Mouse (Mus musculus): ENCODE measurements around the gene Stoml3. TPM values are rescaled to one million over a fixed set of nuclear protein-coding genes. Genes with fewer than 3 reads are reported as not detected.

Stoml3 gene
- not detected for polyA plus RNA-seq (2017; shearing (Covaris generic))

GRCm38 (mm10) chr3:53488353-53488752 lies at the start of gene Stoml3:
TSS of gene Stoml3 (plus strand) at chr3:53488653.

DNA sequence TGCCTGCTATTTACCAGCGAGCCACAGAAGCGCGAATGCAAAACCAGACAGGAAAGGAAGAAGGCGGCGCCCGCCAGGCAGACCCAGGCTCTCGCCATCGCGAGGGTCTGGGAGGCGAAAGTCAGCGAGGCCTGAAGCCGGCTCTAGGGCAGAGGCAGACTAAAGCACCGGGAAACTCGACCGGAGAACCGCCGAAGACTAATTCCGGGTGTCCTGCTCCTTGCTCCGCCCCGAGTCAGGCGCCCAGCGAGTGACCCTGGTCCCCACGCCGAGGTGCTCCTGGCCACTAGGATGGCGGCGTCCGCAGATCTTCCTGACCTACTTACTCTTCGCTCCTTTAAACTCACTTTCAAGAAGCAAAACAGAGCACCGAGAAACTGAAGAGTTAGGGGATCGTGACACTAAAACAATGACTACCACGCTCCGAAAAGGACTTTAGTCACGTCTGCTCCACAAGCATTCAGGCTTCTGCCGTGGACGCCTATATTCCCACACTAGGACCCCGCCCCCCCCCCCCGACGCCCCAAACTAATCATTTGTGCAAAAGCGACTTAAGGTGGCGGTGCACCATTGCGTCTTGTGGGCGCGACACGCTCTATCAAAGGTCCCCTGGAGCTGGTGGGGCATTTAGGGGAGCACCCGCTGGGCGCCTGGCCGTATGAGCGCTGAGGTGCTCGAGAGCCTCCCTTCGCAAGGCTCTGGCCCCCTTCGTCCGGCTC lies 25.2 kb upstream of the Stoml3 start, which contains the start of the genes Nhlrc3 and Proser1:
Nhlrc3 (minus strand) TSS at position 287 of the 719 bp plus-strand sequence.
Proser1 (plus strand) TSS at position 621 of the 719 bp plus-strand sequence.

Other genes starting within 250 kb of the Stoml3 start
- gene Nhlrc3, start 25.3 kb upstream of the Stoml3 start, polyA plus RNA-seq (2017; shearing (Covaris generic)) = 21.5 TPM
- 10.0 TPM for gene Proser1, start 25.0 kb upstream of the Stoml3 start, polyA plus RNA-seq (2017; shearing (Covaris generic))
- not detected for gene Frem2, start 168.7 kb downstream of the Stoml3 start, polyA plus RNA-seq (2017; shearing (Covaris generic))